Mouse (Mus musculus): ENCODE measurements around the gene Mrpl23. TPM values are rescaled to one million over a fixed set of nuclear protein-coding genes. Genes with fewer than 3 reads are reported as not detected.

Gene Mrpl23
- polyA plus RNA-seq (2015; fragmentation: Nextera tagmentation; extraction: Ambion mirVana): 21.1 and 21.6 TPM in 2 replicates

GRCm38 (mm10) chr7:142532671-142533058, at the start of gene Mrpl23:
Mrpl23 (plus strand) TSS chr7:142532686.
- H3K9ac ChIP-seq: peak within 1 kb of the TSS; percentile 73
- peak; percentile 79 for ATAC-seq (ENCODE audit: low FRiP score, low read depth)
- 0 out of 2 replicates have a peak, but pooled peaks cover 2% of the 10 kb centered on the region for H3K36me3 ChIP-seq
- H3K4me2 ChIP-seq: peak within 1 kb of the TSS; percentile 71
- H3K27ac ChIP-seq (replicated peaks): peak within 1 kb of the TSS; percentile 83
- no peaks in the 10 kb centered on the region for H3K9me3 ChIP-seq
- 4% methylated on average over 17 of the region's 17 CpGs for WGBS
- H3K4me3 ChIP-seq: peak within 1 kb of the TSS; percentile 87
- H3K27me3 ChIP-seq: no peaks in the 10 kb centered on the region
- H3K4me1 ChIP-seq (replicated peaks): peaks cover 19% of the 10 kb centered on the region

GRCm38 (mm10) chr7:142483136-142483535, 49.4 kb upstream of the Mrpl23 start:
- no peak overlapping the region for H3K4me3 ChIP-seq
- no peaks in the 10 kb centered on the region for H3K9me3 ChIP-seq
- no peak for ATAC-seq (ENCODE audit: low FRiP score, low read depth)
- no peaks in the 10 kb centered on the region for H3K27me3 ChIP-seq
- H3K36me3 ChIP-seq: no peaks in the 10 kb centered on the region
- no peak overlapping the region for H3K4me2 ChIP-seq
- 51% methylated on average over 11 of the region's 11 CpGs for WGBS
- H3K27ac ChIP-seq (replicated peaks): peak overlapping the region; percentile 68
- no peak overlapping the region for H3K9ac ChIP-seq
- peaks cover 30% of the 10 kb centered on the region for H3K4me1 ChIP-seq (replicated peaks)

GRCm38 (mm10) chr7:142484780-142485179, 47.7 kb upstream of the Mrpl23 start:
- no peaks in the 10 kb centered on the region for H3K9me3 ChIP-seq
- no peak overlapping the region for H3K9ac ChIP-seq
- no peaks in the 10 kb centered on the region for H3K36me3 ChIP-seq
- WGBS: 80% methylated on average over 12 of the region's 12 CpGs
- ATAC-seq (ENCODE audit: low FRiP score, low read depth): no peak
- H3K4me2 ChIP-seq: no peak overlapping the region
- no peak overlapping the region for H3K27ac ChIP-seq (replicated peaks)
- H3K4me1 ChIP-seq (replicated peaks): peaks cover 30% of the 10 kb centered on the region
- no peaks in the 10 kb centered on the region for H3K27me3 ChIP-seq
- no peak overlapping the region for H3K4me3 ChIP-seq

GRCm38 (mm10) chr7:142486751-142487162, 45.7 kb upstream of the Mrpl23 start:
- Histone ChIP-seq H3K36me3 (no peaks in the 10 kb centered on the region), H3K27me3 (no peaks in the 10 kb centered on the region), H3K9ac (no peak overlapping the region), H3K27ac (replicated peaks) (0 out of 2 replicates have a peak overlapping the region, but pooled peaks have one; percentile 7), H3K4me3 (no peak overlapping the region), H3K9me3 (no peaks in the 10 kb centered on the region), H3K4me2 (no peak overlapping the region), H3K4me1 (replicated peaks) (peaks cover 24% of the 10 kb centered on the region)
- 81% methylated on average over 8 of the region's 8 CpGs for WGBS
- no peak for ATAC-seq (ENCODE audit: low FRiP score, low read depth)

GRCm38 (mm10) chr7:142487341-142487859, 45.1 kb upstream of the Mrpl23 start:
- Histone ChIP-seq H3K9me3 (no peaks in the 10 kb centered on the region), H3K27me3 (no peaks in the 10 kb centered on the region), H3K36me3 (no peaks in the 10 kb centered on the region), H3K4me1 (replicated peaks) (peaks cover 17% of the 10 kb centered on the region), H3K4me2 (0 out of 2 replicates have a peak overlapping the region, but pooled peaks have one; percentile 17), H3K4me3 (no peak overlapping the region), H3K27ac (replicated peaks) (0 out of 2 replicates have a peak overlapping the region, but pooled peaks have one; percentile 12), H3K9ac (no peak overlapping the region)
- ATAC-seq (ENCODE audit: low FRiP score, low read depth): peak; percentile 79
- 13% methylated on average over 9 of the region's 9 CpGs for WGBS

- ATAC-seq (ENCODE audit: low FRiP score, low read depth): no peak
- Histone ChIP-seq H3K27ac (replicated peaks) (no peak overlapping the region), H3K4me3 (no peak overlapping the region), H3K27me3 (no peaks in the 10 kb centered on the region), H3K9me3 (no peaks in the 10 kb centered on the region), H3K36me3 (no peaks in the 10 kb centered on the region), H3K9ac (no peak overlapping the region), H3K4me2 (no peak overlapping the region), H3K4me1 (replicated peaks) (peaks cover 14% of the 10 kb centered on the region)
- 82% methylated on average over 3 of the region's 3 CpGs for WGBS
Measured at GRCm38 (mm10) chr7:142488053-142488452, 44.4 kb upstream of the Mrpl23 start.

- Histone ChIP-seq H3K4me1 (replicated peaks) (no peaks in the 10 kb centered on the region), H3K9ac (no peak overlapping the region), H3K9me3 (no peaks in the 10 kb centered on the region), H3K27me3 (no peaks in the 10 kb centered on the region), H3K4me2 (no peak overlapping the region), H3K4me3 (no peak overlapping the region), H3K27ac (replicated peaks) (no peak overlapping the region), H3K36me3 (no peaks in the 10 kb centered on the region)
- ATAC-seq (ENCODE audit: low FRiP score, low read depth): no peak
- 74% methylated on average over 8 of the region's 8 CpGs for WGBS
Measured at GRCm38 (mm10) chr7:142493535-142493934, 39.0 kb upstream of the Mrpl23 start.

- H3K36me3 ChIP-seq: no peaks in the 10 kb centered on the region
- 70% methylated on average over 3 of the region's 3 CpGs for WGBS
- no peaks in the 10 kb centered on the region for H3K9me3 ChIP-seq
- no peak overlapping the region for H3K9ac ChIP-seq
- no peaks in the 10 kb centered on the region for H3K4me1 ChIP-seq (replicated peaks)
- H3K4me2 ChIP-seq: no peak overlapping the region
- ATAC-seq (ENCODE audit: low FRiP score, low read depth): no peak
- H3K27me3 ChIP-seq: no peaks in the 10 kb centered on the region
- no peak overlapping the region for H3K27ac ChIP-seq (replicated peaks)
- H3K4me3 ChIP-seq: no peak overlapping the region
Measured at GRCm38 (mm10) chr7:142496158-142496557, 36.3 kb upstream of the Mrpl23 start.

- no peaks in the 10 kb centered on the region for H3K9me3 ChIP-seq
- H3K4me3 ChIP-seq: no peak overlapping the region
- H3K36me3 ChIP-seq: no peaks in the 10 kb centered on the region
- no peaks in the 10 kb centered on the region for H3K4me1 ChIP-seq (replicated peaks)
- ATAC-seq (ENCODE audit: low FRiP score, low read depth): no peak
- H3K4me2 ChIP-seq: no peak overlapping the region
- no peak overlapping the region for H3K9ac ChIP-seq
- H3K27ac ChIP-seq (replicated peaks): no peak overlapping the region
- no peaks in the 10 kb centered on the region for H3K27me3 ChIP-seq
- 90% methylated on average over 5 of the region's 5 CpGs for WGBS
Measured at GRCm38 (mm10) chr7:142496800-142497199, 35.7 kb upstream of the Mrpl23 start.

GRCm38 (mm10) chr7:142497775-142498174, 34.7 kb upstream of the Mrpl23 start:
- WGBS: 93% methylated on average over 2 of the region's 2 CpGs
- no peaks in the 10 kb centered on the region for H3K4me1 ChIP-seq (replicated peaks)
- ATAC-seq (ENCODE audit: low FRiP score, low read depth): no peak

GRCm38 (mm10) chr7:142498575-142498974, 33.9 kb upstream of the Mrpl23 start, which contains the start of gene Tnnt3:
Tnnt3 (plus strand) TSS chr7:142498836.
- H3K9me3 ChIP-seq: no peaks in the 10 kb centered on the region
- no peaks in the 10 kb centered on the region for H3K4me1 ChIP-seq (replicated peaks)
- 79% methylated on average over 2 of the region's 2 CpGs for WGBS
- H3K4me2 ChIP-seq: no peak within 1 kb of the TSS
- H3K27me3 ChIP-seq: no peaks in the 10 kb centered on the region
- H3K4me3 ChIP-seq: no peak within 1 kb of the TSS
- H3K36me3 ChIP-seq: no peaks in the 10 kb centered on the region
- no peak within 1 kb of the TSS for H3K9ac ChIP-seq
- H3K27ac ChIP-seq (replicated peaks): no peak within 1 kb of the TSS
- no peak for ATAC-seq (ENCODE audit: low FRiP score, low read depth)

More at GRCm38 (mm10) chr7:142497775-142498174, 34.7 kb upstream of the Mrpl23 start:
- Histone ChIP-seq H3K4me2 (no peak overlapping the region), H3K4me3 (no peak overlapping the region), H3K27me3 (no peaks in the 10 kb centered on the region), H3K27ac (replicated peaks) (no peak overlapping the region), H3K9me3 (no peaks in the 10 kb centered on the region), H3K36me3 (no peaks in the 10 kb centered on the region), H3K9ac (no peak overlapping the region)

GRCm38 (mm10) chr7:142499010-142499721, 33.3 kb upstream of the Mrpl23 start:
- no peak for ATAC-seq (ENCODE audit: low FRiP score, low read depth)
- no peak overlapping the region for H3K9ac ChIP-seq
- H3K9me3 ChIP-seq: no peaks in the 10 kb centered on the region
- no peaks in the 10 kb centered on the region for H3K4me1 ChIP-seq (replicated peaks)
- no peak overlapping the region for H3K4me3 ChIP-seq
- no peak overlapping the region for H3K27ac ChIP-seq (replicated peaks)
- H3K27me3 ChIP-seq: no peaks in the 10 kb centered on the region
- no peaks in the 10 kb centered on the region for H3K36me3 ChIP-seq
- H3K4me2 ChIP-seq: no peak overlapping the region
- 69% methylated on average over 5 of the region's 5 CpGs for WGBS
